Mouse (Mus musculus) testis, adult 2 months (tissue): Measurements from ENCODE around the gene Hrc.
A peak's percentile ranks its signal among the peaks of the same experiment; 100 is the strongest.

Experiments used
- CTCF ChIP-seq: fragments of 200-500 bp; IDR thresholded peaks from 2 replicates; pipeline ENCODE4 v1.5.1; 2012; ENCODE audit warnings: low read depth, mild to moderate bottlenecking, inconsistent platforms, low read length, moderate library complexity; ENCODE audit not compliant: control insufficient read depth, insufficient read depth, insufficient replicate concordance
- POLR2A ChIP-seq: fragments of 200-500 bp; IDR thresholded peaks from 2 replicates; pipeline ENCODE4 v1.6.1; 2012; ENCODE audit warnings: low read depth, mild to moderate bottlenecking, inconsistent platforms, low read length, moderate library complexity; ENCODE audit not compliant: control insufficient read depth

DNA sequence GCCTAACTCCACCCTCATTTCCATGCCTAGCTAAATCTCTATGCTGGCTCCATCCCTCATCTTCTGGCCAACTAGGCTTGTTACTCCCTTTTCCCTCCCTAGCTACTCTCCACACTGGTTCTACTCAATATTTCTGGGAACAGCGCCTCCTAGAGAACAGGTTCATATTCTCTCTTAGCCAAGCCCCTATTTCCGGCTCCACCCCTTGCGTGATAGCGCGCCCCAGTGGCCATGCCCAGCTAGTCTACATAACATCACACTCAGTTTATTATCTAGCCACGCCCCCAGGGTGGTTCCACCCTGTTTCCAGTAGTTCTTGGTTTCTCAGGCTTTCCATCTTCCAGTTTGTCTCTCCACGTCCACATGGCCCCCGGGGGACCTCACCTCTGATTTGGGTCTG lies 6.2 kb downstream of the Hrc start:
- TF ChIP-seq CTCF (peak; percentile 42; the same call in 1 of the 2 replicates), POLR2A (no peak)
